Mouse (Mus musculus) lung, adult 2 months (tissue): Measurements from ENCODE around the gene Prelp.

Experiments
- CTCF ChIP-seq: fragments of 200-500 bp; IDR thresholded peaks from 2 replicates; pipeline ENCODE4 v1.5.1; 2011; ENCODE audit warnings: mild to moderate bottlenecking, low read length, control low read depth; ENCODE audit not compliant: insufficient read depth
- POLR2A ChIP-seq: fragments of 200-500 bp; IDR thresholded peaks from 2 replicates; pipeline ENCODE4 v1.6.1; 2011; ENCODE audit warnings: low read depth, mild to moderate bottlenecking, control low read depth, low read length, borderline replicate concordance; ENCODE audit errors: extremely low read depth

DNA sequence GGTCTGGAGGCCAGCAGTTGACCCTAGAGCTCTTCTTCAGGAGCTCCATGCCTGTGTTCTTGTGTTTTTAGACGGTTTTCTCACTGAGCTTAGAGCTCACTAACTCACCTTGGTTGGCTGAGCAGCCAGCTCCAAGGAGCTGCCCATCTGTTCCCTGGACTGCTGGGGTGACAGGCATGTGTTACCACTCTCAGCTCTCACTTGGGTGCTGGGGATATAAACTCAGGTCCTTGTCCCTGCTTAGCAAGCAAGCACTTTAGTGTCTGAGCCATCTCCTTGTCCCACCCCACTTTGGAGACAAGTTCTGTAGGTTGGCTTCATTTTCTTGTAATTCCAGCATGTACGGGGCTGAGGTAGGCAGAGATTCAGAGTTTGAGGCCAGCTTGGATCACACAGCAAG lies 52.0 kb downstream of the Prelp start:
- TF ChIP-seq POLR2A, result no peak
- TF ChIP-seq CTCF, result no peak
